Mouse (Mus musculus) myocyte (in vitro differentiated cells): ENCODE data around the gene Eif4e3. TPM values are rescaled to one million over a fixed set of nuclear protein-coding genes. Genes with fewer than 3 reads are reported as not detected.

Experiments
- H3K27me3 ChIP-seq: one replicate; pipeline ENCODE4 v1.6.1; 2011; ENCODE audit not compliant: control insufficient read depth, insufficient read depth, insufficient read length
- H3K36me3 ChIP-seq: one replicate; pipeline ENCODE4 v1.6.1; 2011; ENCODE audit not compliant: control insufficient read depth, insufficient read depth
- H3K4me2 ChIP-seq: one replicate; pipeline ENCODE4 v1.6.1; 2011; ENCODE audit warnings: low read depth, control low read depth
- H3K4me3 ChIP-seq: one replicate; pipeline ENCODE4 v1.5.1; 2011; ENCODE audit warnings: mild to moderate bottlenecking, control low read depth, moderate library complexity
- H3K79me2 ChIP-seq: one replicate; pipeline ENCODE4 v1.6.1; 2011; ENCODE audit not compliant: control insufficient read depth, insufficient read depth
- H3ac ChIP-seq: one replicate; pipeline ENCODE4 v1.6.1; 2011; ENCODE audit not compliant: control insufficient read depth, insufficient read length
- E2F4 ChIP-seq: IDR thresholded peaks from one replicate; pipeline ENCODE4 v1.6.1; 2011; ENCODE audit warnings: mild to moderate bottlenecking, control low read depth, moderate library complexity; ENCODE audit not compliant: insufficient read depth
- MAX ChIP-seq: IDR thresholded peaks from one replicate; pipeline ENCODE4 v1.6.1; 2011; ENCODE audit warnings: low read depth, mild to moderate bottlenecking, control low read depth
- MYOD1 ChIP-seq, 3 experiments: IDR thresholded peaks; one replicate each; pipeline ENCODE4 v1.6.1; 2011; ENCODE audit warnings: control low read depth in 2 of 3, low read depth in 2 of 3, mild to moderate bottlenecking in 2 of 3, moderate library complexity in 1 of 3; ENCODE audit not compliant: insufficient read length in 2 of 3, control insufficient read depth in 1 of 3
- POLR2AphosphoS2 ChIP-seq: IDR thresholded peaks from one replicate; pipeline ENCODE4 v1.6.1; 2011; ENCODE audit warnings: low read depth, control low read depth; ENCODE audit not compliant: insufficient read length
- REST ChIP-seq: IDR thresholded peaks from one replicate; pipeline ENCODE4 v1.6.1; 2011; ENCODE audit warnings: mild to moderate bottlenecking, control low read depth, moderate library complexity; ENCODE audit not compliant: insufficient read depth, insufficient read length
- TCF12 ChIP-seq: IDR thresholded peaks from one replicate; pipeline ENCODE4 v1.6.1; 2011; ENCODE audit warnings: mild to moderate bottlenecking, control low read depth; ENCODE audit not compliant: poor library complexity, insufficient read depth, severe bottlenecking
- TCF3 ChIP-seq: IDR thresholded peaks from one replicate; pipeline ENCODE4 v1.6.1; 2011; ENCODE audit warnings: low read depth, control low read depth; ENCODE audit not compliant: insufficient read length
- USF1 ChIP-seq: IDR thresholded peaks from one replicate; pipeline ENCODE4 v1.6.1; 2011; ENCODE audit warnings: low read depth, mild to moderate bottlenecking, control low read depth, moderate library complexity
- polyA plus RNA-seq: library from polyadenylated mRNA; unstranded; fragments of >200 nt; fragmentation: generic; extraction: Trizol; gene quantifications from one replicate; pipeline ENCODE4 v1.2.1, GENCODE M21; 2012; ENCODE audit warnings: missing spikeins

The Eif4e3 gene
- polyA plus RNA-seq, 1 experiment: 6.1 TPM

GRCm38 (mm10) chr6:99577040-99577439 lies 89.5 kb downstream of the Eif4e3 start:
- TF ChIP-seq MYOD1 (IDR thresholded peaks at IDR 0.05; ENCODE audit: control insufficient read depth in 1 of 3, insufficient read length in 2 of 3, low read depth in 2 of 3) (no peak), POLR2AphosphoS2 (no peak), MAX (no peak), USF1 (no peak)

DNA sequence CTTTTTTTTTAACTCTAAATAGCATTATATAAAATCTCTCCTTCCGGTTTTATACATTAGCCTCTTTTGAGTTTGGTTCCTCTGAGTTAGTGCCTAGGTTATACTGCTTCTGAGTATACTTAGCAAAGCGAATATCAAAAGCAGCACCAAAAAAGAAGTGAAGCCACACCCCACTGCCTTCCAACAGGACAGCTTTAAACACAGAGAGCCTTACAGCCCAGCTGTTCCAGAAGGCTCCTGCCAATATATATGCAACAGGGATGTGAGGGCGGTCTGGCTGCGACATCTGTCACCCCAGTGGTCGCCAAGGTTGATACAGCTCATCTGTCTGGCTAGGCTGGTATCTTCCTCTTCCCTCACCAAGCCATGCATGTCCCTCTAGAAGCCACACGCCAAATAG lies 90.9 kb downstream of the Eif4e3 start:
- TF ChIP-seq TCF3 (no peak), USF1 (no peak), TCF12 (no peak), POLR2AphosphoS2 (no peak), E2F4 (no peak), REST (no peak)
- no peak overlapping the region for H3ac ChIP-seq
- H3K4me2 ChIP-seq: no peak overlapping the region
- H3K36me3 ChIP-seq: no peaks in the 10 kb centered on the region
- no peaks in the 10 kb centered on the region for H3K27me3 ChIP-seq
- H3K79me2 ChIP-seq: no peaks in the 10 kb centered on the region
- no peak overlapping the region for H3K4me3 ChIP-seq

More at GRCm38 (mm10) chr6:99577040-99577439, 89.5 kb downstream of the Eif4e3 start:
- Histone ChIP-seq H3K27me3 (no peaks in the 10 kb centered on the region), H3K4me3 (no peak overlapping the region), H3ac (no peak overlapping the region), H3K4me2 (no peak overlapping the region), H3K79me2 (no peaks in the 10 kb centered on the region), H3K36me3 (no peaks in the 10 kb centered on the region)

Other genes with a start within 250 kb of the Eif4e3 start
- 17.7 TPM for gene Foxp1, start 144.1 kb downstream of the Eif4e3 start, polyA plus RNA-seq
- 0.13 TPM for gene Gm20696, start within 50 bp of the Eif4e3 start, polyA plus RNA-seq
- gene Gpr27, start 25.9 kb upstream of the Eif4e3 start, polyA plus RNA-seq: not detected
- not detected for gene Prok2, start 59.6 kb upstream of the Eif4e3 start, polyA plus RNA-seq